Mouse (Mus musculus) stomach, embryonic 16.5 days (tissue): Measurements from ENCODE around the gene Gm11361. TPM values are rescaled to one million over a fixed set of nuclear protein-coding genes. Genes with fewer than 3 reads are reported as not detected.
A peak's percentile ranks its signal among the peaks of the same experiment; 100 is the strongest.

Source experiments
- ATAC-seq: fragments of 200-750 bp; cut with Nextera tagmentation; 2 replicates; pipeline ENCODE4 v1.8.0; 2017; ENCODE audit warnings: moderate number of reproducible peaks, moderate TSS enrichment; ENCODE audit not compliant: insufficient read depth, low FRiP score
- H3K27ac ChIP-seq: fragments of 300-500 bp; sonication (generic); 2 replicates; pipeline ENCODE4 v1.5.1; 2014; ENCODE audit warnings: low read length
- H3K27me3 ChIP-seq: fragments of 300-500 bp; sonication (generic); 2 replicates; pipeline ENCODE4 v1.6.1; 2014; ENCODE audit warnings: low read length, control low read depth, mixed read lengths; ENCODE audit not compliant: control insufficient read depth, insufficient read depth
- H3K36me3 ChIP-seq: fragments of 300-500 bp; sonication (generic); 2 replicates; pipeline ENCODE4 v1.6.1; 2014; ENCODE audit warnings: low read length; ENCODE audit not compliant: control insufficient read depth, insufficient read depth
- H3K4me1 ChIP-seq: fragments of 300-500 bp; sonication (generic); 2 replicates; pipeline ENCODE4 v1.6.1; 2014; ENCODE audit warnings: low read length, control low read depth, mixed read lengths; ENCODE audit not compliant: control insufficient read depth, insufficient read depth
- H3K4me2 ChIP-seq: fragments of 300-500 bp; sonication (generic); 2 replicates; pipeline ENCODE4 v1.6.1; 2014; ENCODE audit warnings: low read depth, low read length, mixed read lengths
- H3K4me3 ChIP-seq: fragments of 300-500 bp; sonication (generic); replicated peaks from 2 replicates; pipeline ENCODE4 v1.5.1; 2014; ENCODE audit warnings: mild to moderate bottlenecking, low read length
- H3K9ac ChIP-seq: fragments of 300-500 bp; sonication (generic); 2 replicates; pipeline ENCODE4 v1.6.1; 2014; ENCODE audit warnings: low read length
- H3K9me3 ChIP-seq: fragments of 300-500 bp; sonication (generic); replicated peaks from 2 replicates; pipeline ENCODE4 v1.6.1; 2016; ENCODE audit warnings: low read length, control low read depth; ENCODE audit not compliant: control insufficient read depth
- WGBS: fragments of 180-500 bp; shearing (Covaris S2); extraction: QIAGEN DNeasy Blood & Tissue Kit; methylation state at CpG from one replicate; pipeline ENCODE4 v1.1.7; 2014; 5-methylcytosine and 5-hydroxymethylcytosine counted together
- polyA plus RNA-seq: library from polyadenylated mRNA; unstranded; fragments of >200 nt; fragmentation: Nextera tagmentation; extraction: Ambion mirVana; gene quantifications from 2 replicates; pipeline ENCODE4 v1.2.1, GENCODE M21; 2015

The Gm11361 gene
- polyA plus RNA-seq = 8.0 and 15.4 TPM in 2 replicates

DNA sequence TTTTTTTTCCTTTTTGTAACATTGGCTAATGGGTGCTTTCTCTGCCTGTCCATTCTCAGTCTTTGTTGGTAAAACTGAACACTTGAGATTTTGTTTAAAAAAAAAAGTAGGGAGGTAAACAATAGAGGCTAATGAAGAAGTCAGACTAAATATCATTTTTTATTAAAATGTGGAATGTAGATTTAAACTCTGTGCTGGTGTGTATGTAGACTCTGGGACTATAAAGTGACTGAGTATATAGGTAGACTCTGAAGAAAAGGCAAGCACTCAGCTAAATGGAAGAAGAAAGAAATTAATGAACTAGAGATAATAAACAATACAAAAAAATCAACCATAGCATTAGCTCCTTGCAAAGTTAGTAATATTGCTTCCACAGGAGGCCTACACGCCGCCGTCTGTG, at the start of gene Gm11361:
TSS of gene Gm11361 (plus strand) at position 301 of the 400 bp plus-strand sequence.
- WGBS = 94% methylated on average over 3 of the region's 3 CpGs

DNA sequence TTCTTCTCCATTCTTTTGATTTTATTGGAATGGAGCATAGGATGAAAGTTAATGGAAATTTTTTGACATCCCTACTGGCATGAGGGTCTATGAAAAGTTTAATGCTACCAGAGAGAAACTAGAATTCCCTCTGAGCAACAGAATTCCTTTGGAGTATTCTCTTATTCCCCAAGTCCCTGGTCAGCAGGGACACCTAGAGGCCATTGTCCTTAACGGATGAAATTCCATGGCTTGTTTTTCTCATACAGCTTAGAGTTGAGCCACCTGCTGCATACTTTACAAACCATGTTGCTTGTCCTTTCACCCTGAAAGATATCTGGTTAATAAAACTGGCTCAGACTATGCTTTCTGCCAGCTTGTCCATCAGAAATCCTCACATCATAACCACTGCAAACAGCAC, 7.1 kb downstream of the Gm11361 start:
- no peaks in the 10 kb centered on the region for H3K36me3 ChIP-seq
- H3K4me3 ChIP-seq = no peak overlapping the region
- WGBS = 24% methylated on average over 1 of the region's 1 CpGs

More for the DNA sequence above, at the start of gene Gm11361:
- Histone ChIP-seq H3K27me3 (no peaks in the 10 kb centered on the region), H3K27ac (no peak within 1 kb of the TSS), H3K36me3 (no peaks in the 10 kb centered on the region), H3K4me3 (no peak within 1 kb of the TSS), H3K9me3 (no peaks in the 10 kb centered on the region), H3K4me2 (no peak within 1 kb of the TSS), H3K9ac (no peak within 1 kb of the TSS), H3K4me1 (no peaks in the 10 kb centered on the region)
- no peak for ATAC-seq

DNA sequence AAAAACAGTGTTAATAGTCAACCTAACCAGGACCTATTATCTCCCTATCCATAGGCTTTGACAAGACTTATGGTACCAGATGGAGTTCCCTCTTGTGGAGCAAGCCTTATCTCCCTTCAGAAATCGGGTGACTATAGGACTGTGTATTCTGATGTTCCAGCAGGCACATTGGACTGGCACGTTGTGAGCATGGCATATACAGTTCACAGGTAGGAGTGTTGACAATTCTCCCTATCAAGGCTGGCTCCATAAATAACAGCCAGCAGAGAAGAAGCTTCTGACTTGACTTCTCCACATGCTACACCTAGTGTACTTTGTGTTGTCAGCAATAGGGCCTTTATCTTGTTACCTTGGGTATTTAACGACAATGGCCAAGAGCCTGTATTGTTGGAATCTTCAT, 30.0 kb downstream of the Gm11361 start:
- no peaks in the 10 kb centered on the region for H3K27me3 ChIP-seq
- 87% methylated on average over 3 of the region's 3 CpGs for WGBS
- no peaks in the 10 kb centered on the region for H3K9me3 ChIP-seq
- H3K4me2 ChIP-seq = no peak overlapping the region
- no peak overlapping the region for H3K27ac ChIP-seq
- H3K36me3 ChIP-seq = no peaks in the 10 kb centered on the region
- H3K4me1 ChIP-seq = no peaks in the 10 kb centered on the region
- ATAC-seq = no peak
- no peak overlapping the region for H3K9ac ChIP-seq
- no peak overlapping the region for H3K4me3 ChIP-seq

More for the DNA sequence above, 7.1 kb downstream of the Gm11361 start:
- no peak overlapping the region for H3K4me2 ChIP-seq
- no peak overlapping the region for H3K27ac ChIP-seq
- H3K9me3 ChIP-seq = no peaks in the 10 kb centered on the region
- no peak for ATAC-seq
- no peaks in the 10 kb centered on the region for H3K4me1 ChIP-seq
- no peak overlapping the region for H3K9ac ChIP-seq
- no peaks in the 10 kb centered on the region for H3K27me3 ChIP-seq

DNA sequence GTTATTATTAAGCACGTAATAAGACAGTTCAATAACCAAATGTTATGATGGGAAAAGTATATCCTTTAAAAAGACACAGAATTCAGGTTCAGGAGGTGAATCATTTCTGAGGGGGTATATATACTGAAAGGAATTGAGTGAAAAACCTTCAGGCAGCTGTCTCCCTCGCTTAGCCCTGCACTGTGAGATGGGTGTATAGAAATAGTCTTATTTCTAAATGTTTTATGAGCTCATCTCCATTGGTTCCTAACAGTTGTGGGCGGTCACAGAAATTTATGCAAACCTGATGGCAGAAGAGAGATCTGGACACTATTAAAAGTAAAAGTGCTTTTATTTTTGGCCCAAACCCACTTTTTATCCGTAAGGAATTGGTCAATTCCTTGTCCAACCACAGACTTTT, 36.9 kb downstream of the Gm11361 start:
- WGBS = 75% methylated on average over 4 of the region's 4 CpGs
- Histone ChIP-seq H3K9ac (no peak overlapping the region), H3K36me3 (no peaks in the 10 kb centered on the region), H3K27ac (no peak overlapping the region), H3K4me2 (no peak overlapping the region), H3K9me3 (no peaks in the 10 kb centered on the region), H3K4me3 (no peak overlapping the region), H3K27me3 (no peaks in the 10 kb centered on the region), H3K4me1 (no peaks in the 10 kb centered on the region; the same call in 1 of the 2 replicates)
- no peak for ATAC-seq

DNA sequence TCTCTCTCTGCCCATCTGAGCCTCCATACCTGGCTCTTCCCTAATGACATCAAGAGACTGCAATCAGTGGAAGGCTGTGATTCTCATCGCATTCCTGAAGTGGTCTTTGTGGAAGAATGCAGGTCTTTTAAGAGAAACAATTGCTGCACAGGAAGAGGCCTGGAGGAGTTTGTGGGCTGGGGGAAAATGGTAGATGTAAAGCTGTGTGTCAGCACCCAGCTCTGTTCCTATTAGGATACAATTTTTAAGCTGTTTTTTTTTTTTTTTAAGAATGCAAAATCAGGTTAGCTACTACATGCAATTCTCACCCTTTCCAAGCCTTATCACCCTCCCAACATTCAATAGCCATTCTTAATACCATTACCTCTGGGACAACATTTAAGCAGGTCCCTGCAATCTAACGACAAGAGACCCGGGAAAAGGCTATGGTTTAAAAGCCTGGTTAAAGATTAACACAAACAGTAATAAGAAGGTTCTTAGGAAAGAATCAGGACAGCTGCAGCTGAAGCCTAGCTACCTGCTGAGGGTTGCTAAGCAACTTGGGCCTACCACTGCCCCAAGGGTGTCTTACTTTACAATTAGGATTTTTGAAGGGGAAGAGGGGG, 37.5 kb downstream of the Gm11361 start:
- Histone ChIP-seq H3K4me3 (no peak overlapping the region), H3K36me3 (no peaks in the 10 kb centered on the region), H3K27ac (no peak overlapping the region), H3K9ac (no peak overlapping the region), H3K4me1 (no peaks in the 10 kb centered on the region; the same call in 1 of the 2 replicates), H3K9me3 (no peaks in the 10 kb centered on the region), H3K27me3 (no peaks in the 10 kb centered on the region), H3K4me2 (no peak overlapping the region)
- ATAC-seq = 0 out of 2 replicates have a peak, but pooled peaks have one; percentile 29
- 16% methylated on average over 3 of the region's 3 CpGs for WGBS

DNA sequence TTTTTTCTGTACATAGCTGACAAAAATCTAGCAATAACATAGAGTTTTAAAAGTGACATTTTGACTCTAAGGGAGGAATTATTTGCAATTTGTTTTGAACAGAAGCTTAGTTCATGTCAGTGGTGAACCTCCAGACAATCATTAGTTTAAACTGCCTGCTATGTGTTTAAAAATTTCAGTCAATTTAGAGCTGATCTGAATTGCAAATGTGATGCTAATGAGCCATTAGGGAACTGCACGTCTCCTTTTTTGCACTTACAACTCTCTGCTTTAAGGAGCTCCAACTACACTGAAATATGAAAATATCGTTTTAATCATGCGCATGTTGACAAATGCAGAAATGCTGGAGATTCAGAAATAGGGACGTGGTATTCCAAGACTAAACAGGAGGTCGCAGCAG, 38.2 kb downstream of the Gm11361 start:
- Histone ChIP-seq H3K27me3 (no peaks in the 10 kb centered on the region), H3K4me1 (no peaks in the 10 kb centered on the region; the same call in 1 of the 2 replicates), H3K9me3 (no peaks in the 10 kb centered on the region), H3K9ac (no peak overlapping the region), H3K27ac (no peak overlapping the region), H3K36me3 (no peaks in the 10 kb centered on the region), H3K4me2 (no peak overlapping the region), H3K4me3 (no peak overlapping the region)
- no peak for ATAC-seq
- WGBS = 69% methylated on average over 5 of the region's 5 CpGs

DNA sequence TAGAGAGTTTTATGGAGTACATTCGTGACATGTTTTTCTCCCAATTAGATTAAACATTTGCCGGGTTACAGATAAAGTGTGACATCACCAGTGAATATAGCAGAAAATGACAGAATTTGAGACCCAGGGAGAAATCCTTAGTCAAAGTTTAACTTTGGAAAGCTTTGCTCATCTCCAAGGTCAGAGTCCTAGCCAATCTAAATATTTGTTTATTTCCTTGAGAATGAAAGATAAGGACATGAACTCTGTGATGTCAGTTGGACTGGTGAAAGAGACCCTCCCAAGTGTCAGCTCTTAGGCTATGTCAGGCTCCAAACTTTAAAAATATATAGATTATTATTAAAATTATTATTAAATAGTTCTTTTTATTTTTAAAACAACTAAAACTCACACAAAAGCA, 39.8 kb downstream of the Gm11361 start:
- no peaks in the 10 kb centered on the region for H3K9me3 ChIP-seq
- no peaks in the 10 kb centered on the region; the same call in 1 of the 2 replicates for H3K4me1 ChIP-seq
- H3K4me2 ChIP-seq = no peak overlapping the region
- H3K4me3 ChIP-seq = no peak overlapping the region
- H3K9ac ChIP-seq = no peak overlapping the region
- H3K27ac ChIP-seq = no peak overlapping the region
- no peaks in the 10 kb centered on the region for H3K27me3 ChIP-seq
- WGBS = 53% methylated on average over 2 of the region's 2 CpGs
- no peaks in the 10 kb centered on the region for H3K36me3 ChIP-seq
- ATAC-seq = no peak

DNA sequence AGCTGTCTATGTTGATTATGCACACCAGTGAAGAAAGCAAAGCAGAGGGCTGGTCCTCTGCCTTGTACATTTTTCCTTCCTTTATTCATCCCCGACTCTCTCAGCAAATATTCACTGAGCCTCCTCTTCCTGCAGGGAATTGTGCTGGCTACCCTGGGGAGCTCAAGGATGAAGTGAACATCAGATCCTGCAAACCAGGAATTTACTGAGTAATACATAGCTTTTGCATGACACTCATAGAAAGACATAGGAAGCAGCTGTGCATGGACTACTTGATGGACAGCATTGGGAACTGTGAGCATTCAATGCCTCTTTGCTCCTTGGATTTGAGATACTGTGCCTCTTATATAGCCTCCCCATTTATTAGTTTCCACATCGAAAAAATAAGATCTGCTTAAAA, 40.2 kb downstream of the Gm11361 start:
- H3K4me1 ChIP-seq = no peaks in the 10 kb centered on the region; the same call in 1 of the 2 replicates

More for the DNA sequence above, 40.2 kb downstream of the Gm11361 start:
- no peak overlapping the region for H3K4me2 ChIP-seq
- H3K36me3 ChIP-seq = no peaks in the 10 kb centered on the region
- no peak overlapping the region for H3K9ac ChIP-seq
- no peak overlapping the region for H3K27ac ChIP-seq
- no peaks in the 10 kb centered on the region for H3K9me3 ChIP-seq
- no peak for ATAC-seq
- WGBS = 68% methylated on average over 2 of the region's 2 CpGs
- H3K4me3 ChIP-seq = no peak overlapping the region
- H3K27me3 ChIP-seq = no peaks in the 10 kb centered on the region
